Mouse (Mus musculus) bone marrow, adult 2 months (tissue): ENCODE measurements around the gene Dnah14. TPM values are rescaled to one million over a fixed set of nuclear protein-coding genes. Genes with fewer than 3 reads are reported as not detected.

ENCODE experiments used
- H3K27ac ChIP-seq: fragments of 200-500 bp; 2 replicates; pipeline ENCODE4 v1.5.1; 2012; ENCODE audit warnings: low read depth, mild to moderate bottlenecking, control low read depth, inconsistent platforms, low read length; ENCODE audit not compliant: control insufficient read depth, poor library complexity, insufficient read depth
- H3K4me1 ChIP-seq: fragments of 200-500 bp; 2 replicates; pipeline ENCODE4 v1.6.1; 2011; ENCODE audit warnings: low read length; ENCODE audit not compliant: control insufficient read depth, insufficient read depth
- H3K4me3 ChIP-seq: fragments of 200-500 bp; replicated peaks from 2 replicates; pipeline ENCODE3; 2011; ENCODE audit warnings: mild to moderate bottlenecking, low read depth, low read length, control low read depth; ENCODE audit not compliant: control insufficient read depth
- CTCF ChIP-seq: fragments of 200-500 bp; IDR thresholded peaks from 2 replicates; pipeline ENCODE4 v1.5.1; 2011; ENCODE audit warnings: low read length, control low read depth; ENCODE audit not compliant: control insufficient read depth, insufficient read depth
- POLR2A ChIP-seq: fragments of 200-500 bp; IDR thresholded peaks from 2 replicates; pipeline ENCODE4 v1.6.1; 2011; ENCODE audit warnings: low read depth, mild to moderate bottlenecking, control low read depth, low read length, borderline replicate concordance; ENCODE audit not compliant: control insufficient read depth
- WGBS: fragments of 180-500 bp; shearing (Covaris S2); methylation state at CpG from one replicate; pipeline ENCODE4 v1.1.7; 2018; 5-methylcytosine and 5-hydroxymethylcytosine counted together
- polyA plus RNA-seq: library from polyadenylated mRNA; stranded (reverse); fragments of >200 nt; gene quantifications from 2 replicates; pipeline ENCODE4 v1.2.4, GENCODE M21; 2011; ENCODE audit warnings: low replicate concordance; ENCODE audit not compliant: missing spikeins, insufficient read depth, insufficient read length

Dnah14 gene
- polyA plus RNA-seq, 1 experiment = not detected

DNA sequence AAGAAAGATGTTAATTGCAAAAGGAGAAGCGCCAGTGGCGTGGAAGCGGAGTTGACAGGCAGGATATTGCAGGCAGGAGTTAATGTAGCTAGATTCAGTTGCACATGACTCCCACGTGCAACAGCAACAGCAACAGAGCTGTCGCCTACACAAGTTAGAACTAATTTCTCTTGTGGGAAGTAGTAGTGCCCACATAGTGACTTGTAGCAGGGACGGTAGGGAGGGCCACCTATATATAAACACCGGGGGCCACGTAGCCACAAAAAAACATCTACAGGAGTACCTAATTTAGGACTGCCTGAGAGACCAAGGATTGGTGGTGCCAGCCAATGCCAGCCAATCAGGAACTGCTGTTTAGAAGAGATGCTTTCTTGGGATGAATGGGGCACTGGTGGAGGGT, 48.5 kb downstream of the Dnah14 start:
- TF ChIP-seq POLR2A (no peak), CTCF (no peak)
- H3K27ac ChIP-seq = no peak overlapping the region
- no peak overlapping the region for H3K4me3 ChIP-seq
- no peaks in the 10 kb centered on the region for H3K4me1 ChIP-seq
- 65% methylated on average over 8 of the region's 8 CpGs for WGBS

- WGBS = 66% methylated on average over 6 of the region's 6 CpGs
- H3K27ac ChIP-seq = no peak overlapping the region
- H3K4me1 ChIP-seq = no peaks in the 10 kb centered on the region
- H3K4me3 ChIP-seq = no peak overlapping the region
- TF ChIP-seq CTCF (no peak), POLR2A (no peak)
These were observed 51.9 kb downstream of the Dnah14 start for GRCm38 (mm10) chr1:181628276-181628675.

DNA sequence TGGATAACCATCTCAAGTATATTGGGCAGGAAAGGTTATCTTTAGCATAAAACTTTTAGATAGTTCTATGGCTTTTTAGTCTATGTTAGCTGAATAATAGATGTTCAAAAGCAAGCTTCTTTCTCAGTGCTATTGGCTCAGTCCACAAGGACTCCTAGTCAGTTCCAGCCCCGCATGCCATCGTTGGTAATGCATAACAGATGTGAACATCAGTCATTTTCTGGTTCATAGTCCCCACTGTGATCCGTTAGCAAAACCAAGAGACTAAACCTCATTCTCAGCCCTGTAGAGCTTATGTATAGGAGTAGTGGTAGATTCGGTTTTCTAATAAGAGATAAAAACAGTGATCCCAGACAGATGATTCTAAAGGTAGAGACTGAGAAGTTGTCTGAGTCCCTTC, 55.0 kb downstream of the Dnah14 start:
- WGBS = 82% methylated on average over 4 of the region's 4 CpGs
- no peaks in the 10 kb centered on the region for H3K4me1 ChIP-seq

GRCm38 (mm10) chr1:181637997-181638713, 61.8 kb downstream of the Dnah14 start:
- TF ChIP-seq POLR2A = no peak
- no peak for TF ChIP-seq CTCF
- WGBS = 66% methylated on average over 12 of the region's 12 CpGs
- H3K4me1 ChIP-seq = no peaks in the 10 kb centered on the region; the same call in 1 of the 2 replicates
- no peak overlapping the region for H3K4me3 ChIP-seq
- H3K27ac ChIP-seq = no peak overlapping the region

More for the DNA sequence above, 55.0 kb downstream of the Dnah14 start:
- no peak overlapping the region for H3K4me3 ChIP-seq
- H3K27ac ChIP-seq = no peak overlapping the region
- TF ChIP-seq CTCF (no peak), POLR2A (no peak)

DNA sequence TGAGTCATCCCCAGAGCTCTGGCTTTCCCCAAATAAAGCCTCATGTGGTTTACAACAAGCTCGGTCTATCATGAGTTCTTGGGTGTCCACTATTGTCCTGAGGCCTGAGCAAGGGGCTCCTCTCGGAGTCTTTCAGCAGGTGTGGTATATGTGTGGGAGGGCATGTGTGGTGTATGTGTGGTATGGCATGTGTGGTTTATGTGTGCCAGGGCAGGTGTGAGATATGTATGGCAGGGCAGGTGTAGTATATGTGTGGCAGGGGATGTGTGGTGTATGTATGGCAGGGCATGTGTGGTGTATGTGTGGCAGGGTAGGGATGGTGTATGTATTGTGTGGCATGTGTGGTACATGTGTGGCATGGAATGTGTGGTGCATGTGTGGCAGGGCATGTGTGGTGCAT, 64.0 kb downstream of the Dnah14 start:
- Histone ChIP-seq H3K4me1 (no peaks in the 10 kb centered on the region; the same call in 1 of the 2 replicates), H3K4me3 (no peak overlapping the region), H3K27ac (no peak overlapping the region)
- TF ChIP-seq CTCF = no peak
- no peak for TF ChIP-seq POLR2A
- WGBS = 80% methylated on average over 2 of the region's 2 CpGs

GRCm38 (mm10) chr1:181647467-181647866, 71.1 kb downstream of the Dnah14 start:
- H3K4me3 ChIP-seq = no peak overlapping the region
- TF ChIP-seq CTCF (no peak), POLR2A (no peak)
- 53% methylated on average over 8 of the region's 8 CpGs for WGBS
- no peak overlapping the region for H3K27ac ChIP-seq
- no peaks in the 10 kb centered on the region for H3K4me1 ChIP-seq

DNA sequence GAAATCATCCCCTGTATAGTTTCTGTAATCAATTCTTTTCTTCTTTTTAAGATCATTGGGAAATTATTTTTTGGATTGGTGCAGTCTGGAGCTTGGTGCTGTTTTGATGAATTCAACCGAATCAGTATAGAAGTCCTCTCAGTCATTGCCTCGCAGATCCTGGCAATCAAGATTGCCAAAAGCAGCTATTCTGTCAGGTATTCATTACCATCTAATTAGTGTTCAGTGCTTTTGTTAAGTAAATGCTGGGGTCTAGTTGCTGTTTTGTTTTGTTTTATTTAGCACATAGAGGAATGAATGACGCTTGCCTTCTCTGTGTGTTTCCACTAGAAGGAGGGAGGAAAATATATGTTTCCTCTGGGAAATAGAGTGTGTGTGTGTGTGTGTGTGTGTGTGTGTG, 77.1 kb downstream of the Dnah14 start:
- H3K4me3 ChIP-seq = no peak overlapping the region
- no peak overlapping the region for H3K27ac ChIP-seq
- 73% methylated on average over 3 of the region's 3 CpGs for WGBS
- TF ChIP-seq POLR2A (no peak), CTCF (no peak)
- H3K4me1 ChIP-seq = no peaks in the 10 kb centered on the region

DNA sequence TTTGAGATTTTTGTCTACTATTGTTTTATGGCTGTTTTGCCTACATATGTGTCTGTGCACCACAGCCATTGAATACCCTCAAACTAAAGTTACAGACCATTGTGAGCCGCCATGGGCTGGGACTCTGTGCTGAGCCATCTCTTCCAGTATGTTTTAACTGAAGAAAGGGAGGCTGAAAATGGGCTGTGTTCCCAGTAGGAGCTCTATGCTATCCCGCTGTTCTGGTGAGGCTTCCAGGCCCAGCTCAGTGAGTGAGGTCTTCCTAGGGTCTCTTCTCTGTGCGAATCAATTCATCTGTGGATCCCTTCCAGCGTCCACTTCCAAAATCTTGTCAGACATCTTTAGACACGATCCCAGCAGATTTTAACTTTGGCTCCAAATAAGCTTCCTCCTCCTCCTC, 80.1 kb downstream of the Dnah14 start:
- Histone ChIP-seq H3K4me3 (no peak overlapping the region), H3K27ac (no peak overlapping the region), H3K4me1 (no peaks in the 10 kb centered on the region)
- 74% methylated on average over 5 of the region's 5 CpGs for WGBS
- TF ChIP-seq POLR2A = no peak
- TF ChIP-seq CTCF = no peak

DNA sequence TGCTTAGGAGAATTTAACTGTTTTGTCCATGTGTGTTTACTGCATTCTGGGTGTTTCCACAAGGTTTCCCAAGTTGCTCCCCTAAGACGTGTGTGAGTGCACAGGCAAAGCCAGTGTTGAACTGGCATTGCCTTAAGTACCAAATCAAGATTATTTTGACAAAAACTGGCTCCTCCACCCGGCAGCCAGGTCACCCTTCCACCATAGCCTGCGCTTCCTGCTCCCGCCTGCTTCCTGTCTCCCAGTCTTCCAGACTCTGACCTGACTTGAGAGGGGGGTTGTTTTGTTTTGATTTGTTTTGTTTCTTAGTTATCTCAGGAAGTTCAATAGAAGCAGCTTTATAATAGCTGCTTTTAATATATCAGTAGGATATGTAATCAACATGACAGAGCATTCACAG, 90.4 kb downstream of the Dnah14 start:
- Histone ChIP-seq H3K27ac (no peak overlapping the region), H3K4me3 (no peak overlapping the region), H3K4me1 (no peaks in the 10 kb centered on the region)
- TF ChIP-seq CTCF = no peak
- TF ChIP-seq POLR2A = no peak
- 61% methylated on average over 4 of the region's 4 CpGs for WGBS
